Mouse (Mus musculus): ENCODE measurements around the gene Vps35. TPM values are rescaled to one million over a fixed set of nuclear protein-coding genes. Genes with fewer than 3 reads are reported as not detected.

Gene Vps35
- polyA plus RNA-seq (2015; fragmentation: Nextera tagmentation; extraction: Ambion mirVana) = 120 and 128 TPM in 2 replicates

- H3K9ac ChIP-seq = peak within 1 kb of the TSS; percentile 98
- H3K4me1 ChIP-seq = peaks cover 23% of the 10 kb centered on the region
- no peaks in the 10 kb centered on the region for H3K27me3 ChIP-seq
- H3K27ac ChIP-seq (replicated peaks) = peak within 1 kb of the TSS; percentile 98
- WGBS = under 1% methylated on average over 63 of the region's 63 CpGs
- no peaks in the 10 kb centered on the region for H3K9me3 ChIP-seq (replicated peaks)
- H3K4me3 ChIP-seq (replicated peaks) = peak within 1 kb of the TSS; percentile 99
- H3K4me2 ChIP-seq (replicated peaks) = peak within 1 kb of the TSS; percentile 75
- ATAC-seq (ENCODE audit: insufficient number of reproducible peaks, low FRiP score, low TSS enrichment, low read depth) = peak; percentile 98
- H3K36me3 ChIP-seq = peaks cover 12% of the 10 kb centered on the region
Measured at GRCm38 (mm10) chr8:85299434-85300077, at the start of gene Vps35, which contains the start of gene Orc6. TSS of gene Vps35 (minus strand) at chr8:85299802. TSS of gene Orc6 (plus strand) at chr8:85299632.

- ATAC-seq (ENCODE audit: insufficient number of reproducible peaks, low FRiP score, low TSS enrichment, low read depth) = no peak
- Histone ChIP-seq H3K36me3 (no peaks in the 10 kb centered on the region), H3K27ac (replicated peaks) (no peak overlapping the region), H3K4me2 (replicated peaks) (no peak overlapping the region), H3K4me3 (replicated peaks) (no peak overlapping the region), H3K4me1 (peaks cover 3% of the 10 kb centered on the region; the same call in 1 of the 2 replicates), H3K9me3 (replicated peaks) (no peaks in the 10 kb centered on the region), H3K9ac (no peak overlapping the region), H3K27me3 (no peaks in the 10 kb centered on the region)
- WGBS = 68% methylated on average over 5 of the region's 5 CpGs
Measured at GRCm38 (mm10) chr8:85339871-85340573, 40.4 kb upstream of the Vps35 start.

- no peak overlapping the region for H3K9ac ChIP-seq
- H3K4me2 ChIP-seq (replicated peaks) = no peak overlapping the region
- ATAC-seq (ENCODE audit: insufficient number of reproducible peaks, low FRiP score, low TSS enrichment, low read depth) = no peak
- H3K9me3 ChIP-seq (replicated peaks) = no peaks in the 10 kb centered on the region
- WGBS = 63% methylated on average over 4 of the region's 4 CpGs
- no peaks in the 10 kb centered on the region for H3K36me3 ChIP-seq
- peak overlapping the region; percentile 51 for H3K27ac ChIP-seq (replicated peaks)
- peaks cover 3% of the 10 kb centered on the region; the same call in 1 of the 2 replicates for H3K4me1 ChIP-seq
- H3K27me3 ChIP-seq = no peaks in the 10 kb centered on the region
- H3K4me3 ChIP-seq (replicated peaks) = no peak overlapping the region
Measured at GRCm38 (mm10) chr8:85337681-85338080, 38.1 kb upstream of the Vps35 start.

GRCm38 (mm10) chr8:85336211-85336933, 36.8 kb upstream of the Vps35 start:
- no peak for ATAC-seq (ENCODE audit: insufficient number of reproducible peaks, low FRiP score, low TSS enrichment, low read depth)
- 77% methylated on average over 6 of the region's 6 CpGs for WGBS

GRCm38 (mm10) chr8:85335105-85335504, 35.5 kb upstream of the Vps35 start:
- no peak overlapping the region for H3K4me2 ChIP-seq (replicated peaks)
- no peak overlapping the region for H3K9ac ChIP-seq
- H3K9me3 ChIP-seq (replicated peaks) = no peaks in the 10 kb centered on the region
- no peak overlapping the region for H3K4me3 ChIP-seq (replicated peaks)
- H3K4me1 ChIP-seq = peaks cover 3% of the 10 kb centered on the region; the same call in 1 of the 2 replicates
- no peak overlapping the region for H3K27ac ChIP-seq (replicated peaks)
- no peaks in the 10 kb centered on the region for H3K36me3 ChIP-seq
- H3K27me3 ChIP-seq = no peaks in the 10 kb centered on the region
- no peak for ATAC-seq (ENCODE audit: insufficient number of reproducible peaks, low FRiP score, low TSS enrichment, low read depth)

More at GRCm38 (mm10) chr8:85336211-85336933, 36.8 kb upstream of the Vps35 start:
- H3K4me2 ChIP-seq (replicated peaks) = no peak overlapping the region
- peaks cover 3% of the 10 kb centered on the region; the same call in 1 of the 2 replicates for H3K4me1 ChIP-seq
- H3K9me3 ChIP-seq (replicated peaks) = no peaks in the 10 kb centered on the region
- no peaks in the 10 kb centered on the region for H3K27me3 ChIP-seq
- H3K9ac ChIP-seq = no peak overlapping the region
- no peak overlapping the region for H3K4me3 ChIP-seq (replicated peaks)
- H3K36me3 ChIP-seq = no peaks in the 10 kb centered on the region
- no peak overlapping the region for H3K27ac ChIP-seq (replicated peaks)

GRCm38 (mm10) chr8:85329506-85329905, 29.9 kb upstream of the Vps35 start:
- Histone ChIP-seq H3K9ac (no peak overlapping the region), H3K4me2 (replicated peaks) (no peak overlapping the region), H3K9me3 (replicated peaks) (no peaks in the 10 kb centered on the region), H3K27ac (replicated peaks) (no peak overlapping the region), H3K36me3 (no peaks in the 10 kb centered on the region), H3K4me3 (replicated peaks) (no peak overlapping the region), H3K27me3 (no peaks in the 10 kb centered on the region), H3K4me1 (no peaks in the 10 kb centered on the region)
- ATAC-seq (ENCODE audit: insufficient number of reproducible peaks, low FRiP score, low TSS enrichment, low read depth) = no peak
- 60% methylated on average over 1 of the region's 1 CpGs for WGBS

GRCm38 (mm10) chr8:85327036-85327435, 27.4 kb upstream of the Vps35 start:
- Histone ChIP-seq H3K4me1 (no peaks in the 10 kb centered on the region), H3K27me3 (no peaks in the 10 kb centered on the region), H3K9me3 (replicated peaks) (no peaks in the 10 kb centered on the region), H3K27ac (replicated peaks) (no peak overlapping the region), H3K9ac (no peak overlapping the region), H3K4me2 (replicated peaks) (no peak overlapping the region), H3K36me3 (no peaks in the 10 kb centered on the region), H3K4me3 (replicated peaks) (no peak overlapping the region)
- ATAC-seq (ENCODE audit: insufficient number of reproducible peaks, low FRiP score, low TSS enrichment, low read depth) = no peak
- 68% methylated on average over 9 of the region's 9 CpGs for WGBS

GRCm38 (mm10) chr8:85323084-85323483, 23.5 kb upstream of the Vps35 start:
- no peaks in the 10 kb centered on the region for H3K9me3 ChIP-seq (replicated peaks)
- no peak overlapping the region for H3K4me3 ChIP-seq (replicated peaks)
- H3K4me2 ChIP-seq (replicated peaks) = no peak overlapping the region
- WGBS = 80% methylated on average over 3 of the region's 3 CpGs
- H3K9ac ChIP-seq = no peak overlapping the region
- H3K4me1 ChIP-seq = no peaks in the 10 kb centered on the region
- no peak for ATAC-seq (ENCODE audit: insufficient number of reproducible peaks, low FRiP score, low TSS enrichment, low read depth)
- H3K27ac ChIP-seq (replicated peaks) = no peak overlapping the region
- no peaks in the 10 kb centered on the region for H3K36me3 ChIP-seq
- H3K27me3 ChIP-seq = no peaks in the 10 kb centered on the region

- no peak for ATAC-seq (ENCODE audit: insufficient number of reproducible peaks, low FRiP score, low TSS enrichment, low read depth)
- no peak overlapping the region for H3K27ac ChIP-seq (replicated peaks)
- no peaks in the 10 kb centered on the region for H3K4me1 ChIP-seq
- H3K4me2 ChIP-seq (replicated peaks) = no peak overlapping the region
- H3K36me3 ChIP-seq = no peaks in the 10 kb centered on the region
- no peaks in the 10 kb centered on the region for H3K27me3 ChIP-seq
- H3K4me3 ChIP-seq (replicated peaks) = no peak overlapping the region
- H3K9ac ChIP-seq = no peak overlapping the region
- WGBS = 72% methylated on average over 15 of the region's 15 CpGs
- no peaks in the 10 kb centered on the region for H3K9me3 ChIP-seq (replicated peaks)
Measured at GRCm38 (mm10) chr8:85321981-85322380, 22.4 kb upstream of the Vps35 start.

- no peak overlapping the region for H3K27ac ChIP-seq (replicated peaks)
- 90% methylated on average over 4 of the region's 4 CpGs for WGBS
- no peaks in the 10 kb centered on the region for H3K4me1 ChIP-seq
- no peaks in the 10 kb centered on the region for H3K36me3 ChIP-seq
- H3K4me3 ChIP-seq (replicated peaks) = no peak overlapping the region
- H3K9me3 ChIP-seq (replicated peaks) = no peaks in the 10 kb centered on the region
- no peak for ATAC-seq (ENCODE audit: insufficient number of reproducible peaks, low FRiP score, low TSS enrichment, low read depth)
- no peak overlapping the region for H3K4me2 ChIP-seq (replicated peaks)
- H3K9ac ChIP-seq = no peak overlapping the region
- no peaks in the 10 kb centered on the region for H3K27me3 ChIP-seq
Measured at GRCm38 (mm10) chr8:85318534-85318933, 18.9 kb upstream of the Vps35 start.

- H3K4me2 ChIP-seq (replicated peaks) = no peak overlapping the region
- WGBS = 67% methylated on average over 3 of the region's 3 CpGs
- H3K4me1 ChIP-seq = no peaks in the 10 kb centered on the region
- H3K27ac ChIP-seq (replicated peaks) = no peak overlapping the region
- no peaks in the 10 kb centered on the region for H3K9me3 ChIP-seq (replicated peaks)
- H3K4me3 ChIP-seq (replicated peaks) = no peak overlapping the region
- no peaks in the 10 kb centered on the region for H3K27me3 ChIP-seq
- H3K36me3 ChIP-seq = peaks cover 11% of the 10 kb centered on the region
- H3K9ac ChIP-seq = no peak overlapping the region
- ATAC-seq (ENCODE audit: insufficient number of reproducible peaks, low FRiP score, low TSS enrichment, low read depth) = no peak
Measured at GRCm38 (mm10) chr8:85313036-85313435, 13.4 kb upstream of the Vps35 start.

Data from embryonic facial prominence, embryonic 15.5 days (tissue).